Mouse (Mus musculus): Measurements from ENCODE around the gene Upp2. TPM values are rescaled to one million over a fixed set of nuclear protein-coding genes. Genes with fewer than 3 reads are reported as not detected.

The Upp2 gene
- total and polyA plus RNA-seq, 2 experiments from 2014 or later = 10.8 to 12.6 TPM

- H3K9me3 ChIP-seq (ENCODE audit: low read length) = no peaks in the 10 kb centered on the region
- no peak overlapping the region for H3K4me2 ChIP-seq (ENCODE audit: low read depth)
- TF ChIP-seq CTCF (IDR thresholded peaks at IDR 0.05; ENCODE audit: low read depth) = no peak
- no peak overlapping the region for H3K4me3 ChIP-seq (ENCODE audit: low read depth, low read length)
- DNase-seq (no peak), ATAC-seq (no peak)
- H3K9ac ChIP-seq = no peak overlapping the region
- H3K4me1 ChIP-seq (ENCODE audit: insufficient read depth) = no peaks in the 10 kb centered on the region
- H3K27me3 ChIP-seq (ENCODE audit: insufficient read depth, low read length) = no peaks in the 10 kb centered on the region
- 82% methylated on average over 3 of the region's 3 CpGs for WGBS
- no peak overlapping the region for H3K27ac ChIP-seq (ENCODE audit: low read depth, low read length)
- H3K36me3 ChIP-seq (ENCODE audit: insufficient read depth) = no peaks in the 10 kb centered on the region
Observed at GRCm38 (mm10) chr2:58681394-58681793, 114.3 kb downstream of the Upp2 start.

GRCm38 (mm10) chr2:58697501-58697900 is 130.4 kb downstream of the Upp2 start:
- Histone ChIP-seq H3K27ac (ENCODE audit: low read depth, low read length) (no peak overlapping the region), H3K9me3 (ENCODE audit: low read length) (no peaks in the 10 kb centered on the region), H3K4me3 (ENCODE audit: low read depth, low read length) (no peak overlapping the region), H3K36me3 (ENCODE audit: insufficient read depth) (no peaks in the 10 kb centered on the region), H3K9ac (no peak overlapping the region), H3K4me1 (ENCODE audit: insufficient read depth) (no peaks in the 10 kb centered on the region), H3K27me3 (ENCODE audit: insufficient read depth, low read length) (no peaks in the 10 kb centered on the region), H3K4me2 (ENCODE audit: low read depth) (no peak overlapping the region)
- no peak for TF ChIP-seq CTCF (IDR thresholded peaks at IDR 0.05; ENCODE audit: low read depth)
- 79% methylated on average over 8 of the region's 8 CpGs for WGBS
- ATAC-seq = no peak
- DNase-seq = no peak

DNA sequence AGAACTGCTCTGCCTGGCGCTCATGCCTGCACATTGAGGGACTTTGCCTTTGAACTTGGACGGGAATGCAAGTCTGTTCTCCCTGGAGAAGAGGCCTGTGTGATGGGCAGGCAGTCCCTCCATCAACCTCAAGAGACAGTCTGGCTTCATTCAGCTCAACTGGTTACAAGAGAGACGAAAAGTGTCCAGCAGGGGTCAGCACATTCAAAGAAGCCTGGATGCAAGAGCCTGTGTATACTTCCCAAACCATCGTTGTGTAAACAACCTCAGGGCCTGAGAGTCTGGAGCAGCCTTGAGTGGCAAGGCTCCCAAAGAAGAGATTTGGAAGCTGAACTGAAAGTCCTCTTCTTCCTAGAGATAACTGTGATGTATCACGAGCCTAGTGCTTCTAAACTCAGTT is 132.8 kb downstream of the Upp2 start:
- 28% methylated on average over 5 of the region's 5 CpGs for WGBS
- Histone ChIP-seq H3K36me3 (ENCODE audit: insufficient read depth) (no peaks in the 10 kb centered on the region), H3K27me3 (ENCODE audit: insufficient read depth, low read length) (no peaks in the 10 kb centered on the region)

DNA sequence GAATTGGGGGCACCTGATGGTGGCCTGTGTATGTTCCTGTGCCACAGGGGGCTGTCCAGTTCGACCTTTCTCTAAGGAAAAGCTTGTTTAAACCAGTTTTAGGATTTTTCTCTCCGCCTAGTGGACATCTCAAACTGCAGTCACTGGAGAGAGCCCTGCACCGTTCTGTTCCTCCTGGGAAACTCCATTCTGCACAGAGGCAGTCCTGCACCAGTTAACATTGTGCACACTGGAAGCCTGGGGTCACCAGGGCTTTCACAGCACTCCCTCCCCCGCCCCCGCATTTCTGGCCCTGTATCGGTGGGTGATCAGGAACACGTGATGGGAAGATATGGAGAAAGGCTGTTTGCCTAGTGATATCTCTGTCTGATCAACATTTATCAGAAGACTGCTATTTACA is 133.3 kb downstream of the Upp2 start:
- no peak overlapping the region for H3K27ac ChIP-seq (ENCODE audit: low read depth, low read length)
- DNase-seq (no peak), ATAC-seq (no peak; the same call in 1 of the 2 replicates)
- no peaks in the 10 kb centered on the region for H3K9me3 ChIP-seq (ENCODE audit: low read length)
- H3K36me3 ChIP-seq (ENCODE audit: insufficient read depth) = no peaks in the 10 kb centered on the region
- no peak overlapping the region for H3K4me2 ChIP-seq (ENCODE audit: low read depth)
- H3K27me3 ChIP-seq (ENCODE audit: insufficient read depth, low read length) = no peaks in the 10 kb centered on the region
- no peak for TF ChIP-seq CTCF (IDR thresholded peaks at IDR 0.05; ENCODE audit: low read depth)
- no peak overlapping the region for H3K4me3 ChIP-seq (ENCODE audit: low read depth, low read length)
- no peaks in the 10 kb centered on the region for H3K4me1 ChIP-seq (ENCODE audit: insufficient read depth)
- WGBS = 81% methylated on average over 7 of the region's 7 CpGs
- no peak overlapping the region for H3K9ac ChIP-seq

More for the DNA sequence above, 132.8 kb downstream of the Upp2 start:
- ATAC-seq (peak; percentile 91), DNase-seq (peak; percentile 71)
- H3K9ac ChIP-seq = no peak overlapping the region
- no peaks in the 10 kb centered on the region for H3K4me1 ChIP-seq (ENCODE audit: insufficient read depth)
- H3K27ac ChIP-seq (ENCODE audit: low read depth, low read length) = no peak overlapping the region
- no peak overlapping the region for H3K4me3 ChIP-seq (ENCODE audit: low read depth, low read length)
- TF ChIP-seq CTCF (IDR thresholded peaks at IDR 0.05; ENCODE audit: low read depth) = peak; percentile 79
- H3K9me3 ChIP-seq (ENCODE audit: low read length) = no peaks in the 10 kb centered on the region
- H3K4me2 ChIP-seq (ENCODE audit: low read depth) = no peak overlapping the region

DNA sequence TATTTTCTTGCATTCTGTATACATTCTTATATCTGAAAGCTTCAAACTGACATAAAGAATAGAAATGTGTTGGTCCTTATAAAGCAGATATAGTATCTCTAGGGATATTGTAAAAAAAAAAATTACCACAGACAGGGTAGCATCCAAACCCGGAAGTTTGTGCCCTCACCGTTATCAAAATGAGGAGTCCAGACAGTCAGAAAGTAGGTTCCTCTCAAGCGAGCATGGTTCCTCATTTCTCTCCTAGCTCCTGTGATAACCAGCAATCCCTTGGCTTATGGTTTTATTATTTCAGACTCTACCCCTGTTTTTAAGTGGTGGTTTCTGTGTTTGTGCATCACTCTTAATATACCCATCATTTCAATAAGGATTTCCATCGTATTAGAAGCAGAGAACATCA is 134.5 kb downstream of the Upp2 start:
- 97% methylated on average over 4 of the region's 4 CpGs for WGBS
- Histone ChIP-seq H3K9me3 (ENCODE audit: low read length) (no peaks in the 10 kb centered on the region), H3K9ac (no peak overlapping the region), H3K27ac (ENCODE audit: low read depth, low read length) (no peak overlapping the region), H3K4me1 (ENCODE audit: insufficient read depth) (no peaks in the 10 kb centered on the region), H3K4me3 (ENCODE audit: low read depth, low read length) (no peak overlapping the region), H3K4me2 (ENCODE audit: low read depth) (no peak overlapping the region), H3K27me3 (ENCODE audit: insufficient read depth, low read length) (no peaks in the 10 kb centered on the region), H3K36me3 (ENCODE audit: insufficient read depth) (no peaks in the 10 kb centered on the region)
- no peak for TF ChIP-seq CTCF (IDR thresholded peaks at IDR 0.05; ENCODE audit: low read depth)
- no peak for ATAC-seq
- DNase-seq = no peak

- Histone ChIP-seq H3K4me3 (ENCODE audit: low read depth, low read length) (no peak overlapping the region), H3K27ac (ENCODE audit: low read depth, low read length) (no peak overlapping the region), H3K4me1 (ENCODE audit: insufficient read depth) (no peaks in the 10 kb centered on the region), H3K4me2 (ENCODE audit: low read depth) (no peak overlapping the region), H3K36me3 (ENCODE audit: insufficient read depth) (no peaks in the 10 kb centered on the region), H3K9ac (no peak overlapping the region), H3K9me3 (ENCODE audit: low read length) (no peaks in the 10 kb centered on the region), H3K27me3 (ENCODE audit: insufficient read depth, low read length) (no peaks in the 10 kb centered on the region)
- WGBS = 90% methylated on average over 6 of the region's 6 CpGs
- DNase-seq (no peak), ATAC-seq (no peak)
- no peak for TF ChIP-seq CTCF (IDR thresholded peaks at IDR 0.05; ENCODE audit: low read depth)
Observed at GRCm38 (mm10) chr2:58703226-58703625, 136.1 kb downstream of the Upp2 start.

- no peaks in the 10 kb centered on the region for H3K9me3 ChIP-seq (ENCODE audit: low read length)
- H3K27ac ChIP-seq (ENCODE audit: low read depth, low read length) = no peak overlapping the region
- no peak overlapping the region for H3K9ac ChIP-seq
Observed at GRCm38 (mm10) chr2:58703646-58704045, 136.5 kb downstream of the Upp2 start.

GRCm38 (mm10) chr2:58704576-58704975 is 137.5 kb downstream of the Upp2 start:
- H3K4me2 ChIP-seq (ENCODE audit: low read depth) = no peak overlapping the region
- H3K9ac ChIP-seq = no peak overlapping the region
- no peaks in the 10 kb centered on the region for H3K4me1 ChIP-seq (ENCODE audit: insufficient read depth)
- 88% methylated on average over 3 of the region's 3 CpGs for WGBS
- ATAC-seq (no peak), DNase-seq (no peak)
- no peak overlapping the region for H3K27ac ChIP-seq (ENCODE audit: low read depth, low read length)
- H3K27me3 ChIP-seq (ENCODE audit: insufficient read depth, low read length) = no peaks in the 10 kb centered on the region
- no peak overlapping the region for H3K4me3 ChIP-seq (ENCODE audit: low read depth, low read length)
- no peak for TF ChIP-seq CTCF (IDR thresholded peaks at IDR 0.05; ENCODE audit: low read depth)
- no peaks in the 10 kb centered on the region for H3K9me3 ChIP-seq (ENCODE audit: low read length)
- no peaks in the 10 kb centered on the region for H3K36me3 ChIP-seq (ENCODE audit: insufficient read depth)

More at GRCm38 (mm10) chr2:58703646-58704045, 136.5 kb downstream of the Upp2 start:
- no peaks in the 10 kb centered on the region for H3K4me1 ChIP-seq (ENCODE audit: insufficient read depth)
- no peak overlapping the region for H3K4me3 ChIP-seq (ENCODE audit: low read depth, low read length)
- DNase-seq (no peak), ATAC-seq (no peak)
- TF ChIP-seq CTCF (IDR thresholded peaks at IDR 0.05; ENCODE audit: low read depth) = no peak
- no peaks in the 10 kb centered on the region for H3K36me3 ChIP-seq (ENCODE audit: insufficient read depth)
- H3K4me2 ChIP-seq (ENCODE audit: low read depth) = no peak overlapping the region
- 87% methylated on average over 6 of the region's 6 CpGs for WGBS
- no peaks in the 10 kb centered on the region for H3K27me3 ChIP-seq (ENCODE audit: insufficient read depth, low read length)

Data from forebrain, postnatal 0 days (tissue).